Mouse (Mus musculus) thymus, adult 2 months (tissue): ENCODE data around the gene Olfr1112.

Source experiments
- CTCF ChIP-seq: fragments of 200-500 bp; IDR thresholded peaks from 2 replicates; pipeline ENCODE4 v1.5.1; 2012; ENCODE audit warnings: mild to moderate bottlenecking, control low read depth, low read length, moderate library complexity, borderline replicate concordance; ENCODE audit not compliant: control insufficient read depth, poor library complexity, insufficient read depth; ENCODE audit errors: extremely low read depth
- POLR2A ChIP-seq: fragments of 200-500 bp; IDR thresholded peaks from 2 replicates; pipeline ENCODE4 v1.6.1; 2012; ENCODE audit warnings: mild to moderate bottlenecking, low read length, control low read depth, moderate library complexity; ENCODE audit not compliant: control insufficient read depth, poor library complexity, insufficient read depth; ENCODE audit errors: extremely low read depth

DNA sequence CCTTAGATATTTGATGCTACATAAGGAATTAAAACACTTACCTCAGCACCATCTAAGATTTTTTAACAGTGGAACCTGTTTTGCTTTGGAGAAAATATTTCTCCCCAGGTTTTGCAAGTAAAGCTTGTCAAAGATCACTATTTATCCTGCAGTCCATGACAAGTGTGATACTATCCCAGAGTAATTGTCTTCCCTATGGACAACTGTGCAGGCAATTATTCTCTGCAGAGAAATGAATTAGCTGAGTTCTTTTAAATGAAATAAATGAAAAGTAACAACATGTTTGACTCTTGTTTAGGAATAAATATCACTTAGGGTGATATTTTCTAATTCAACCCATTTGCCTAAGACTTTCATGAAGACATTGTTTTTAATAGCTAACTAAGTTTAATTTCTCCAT is 35.1 kb upstream of the Olfr1112 start, which contains the start of gene Olfr1111:
- TF ChIP-seq POLR2A = no peak
- TF ChIP-seq CTCF = no peak
